Mouse (Mus musculus): ENCODE measurements around the gene Palmd. TPM values are rescaled to one million over a fixed set of nuclear protein-coding genes. Genes with fewer than 3 reads are reported as not detected.

The Palmd gene
- polyA plus RNA-seq, 1 experiment from 2014 or later = 4.6 TPM

- Histone ChIP-seq H3K27me3 (replicated peaks; ENCODE audit: control insufficient read depth, insufficient read depth, low read length) (no peaks in the 10 kb centered on the region), H3K4me3 (ENCODE audit: low read depth, low read length) (no peak overlapping the region), H3K9me3 (ENCODE audit: control insufficient read depth, low read length) (no peaks in the 10 kb centered on the region), H3K9ac (ENCODE audit: low read depth, low read length) (no peak overlapping the region), H3K4me2 (no peak overlapping the region), H3K4me1 (replicated peaks; ENCODE audit: control insufficient read depth, insufficient read depth, low read length) (no peaks in the 10 kb centered on the region), H3K27ac (ENCODE audit: low read depth, low read length) (no peak overlapping the region), H3K36me3 (ENCODE audit: control insufficient read depth, insufficient read depth, low read length) (no peaks in the 10 kb centered on the region)
- DNase-seq (ENCODE audit: low spot score) (no peak), ATAC-seq (replicated peaks; ENCODE audit: low FRiP score) (no peak)
- WGBS = 84% methylated on average over 4 of the region's 4 CpGs
These were observed 39.8 kb downstream of the Palmd start for GRCm38 (mm10) chr3:116928994-116929393.

- Histone ChIP-seq H3K36me3 (ENCODE audit: control insufficient read depth, insufficient read depth, low read length) (no peaks in the 10 kb centered on the region), H3K4me1 (replicated peaks; ENCODE audit: control insufficient read depth, insufficient read depth, low read length) (no peaks in the 10 kb centered on the region), H3K9ac (ENCODE audit: low read depth, low read length) (no peak overlapping the region), H3K4me3 (ENCODE audit: low read depth, low read length) (no peak overlapping the region), H3K9me3 (ENCODE audit: control insufficient read depth, low read length) (no peaks in the 10 kb centered on the region), H3K4me2 (no peak overlapping the region), H3K27me3 (replicated peaks; ENCODE audit: control insufficient read depth, insufficient read depth, low read length) (no peaks in the 10 kb centered on the region), H3K27ac (ENCODE audit: low read depth, low read length) (no peak overlapping the region)
- DNase-seq (ENCODE audit: low spot score) = no peak
- WGBS = 83% methylated on average over 12 of the region's 12 CpGs
- ATAC-seq (replicated peaks; ENCODE audit: low FRiP score) = no peak
These were observed 45.7 kb downstream of the Palmd start for GRCm38 (mm10) chr3:116923042-116923441.

- Histone ChIP-seq H3K9ac (ENCODE audit: low read depth, low read length) (no peak overlapping the region), H3K4me2 (no peak overlapping the region), H3K27ac (ENCODE audit: low read depth, low read length) (no peak overlapping the region), H3K27me3 (replicated peaks; ENCODE audit: control insufficient read depth, insufficient read depth, low read length) (no peaks in the 10 kb centered on the region), H3K4me3 (ENCODE audit: low read depth, low read length) (no peak overlapping the region), H3K36me3 (ENCODE audit: control insufficient read depth, insufficient read depth, low read length) (no peaks in the 10 kb centered on the region), H3K9me3 (ENCODE audit: control insufficient read depth, low read length) (no peaks in the 10 kb centered on the region), H3K4me1 (replicated peaks; ENCODE audit: control insufficient read depth, insufficient read depth, low read length) (no peaks in the 10 kb centered on the region)
- 78% methylated on average over 3 of the region's 3 CpGs for WGBS
- ATAC-seq (replicated peaks; ENCODE audit: low FRiP score) (no peak), DNase-seq (ENCODE audit: low spot score) (no peak)
These were observed 47.3 kb downstream of the Palmd start for GRCm38 (mm10) chr3:116921535-116921934.

- H3K36me3 ChIP-seq (ENCODE audit: control insufficient read depth, insufficient read depth, low read length) = no peaks in the 10 kb centered on the region
- no peak overlapping the region for H3K9ac ChIP-seq (ENCODE audit: low read depth, low read length)
- no peaks in the 10 kb centered on the region for H3K9me3 ChIP-seq (ENCODE audit: control insufficient read depth, low read length)
- no peak overlapping the region for H3K27ac ChIP-seq (ENCODE audit: low read depth, low read length)
- no peak for DNase-seq (ENCODE audit: low spot score)
- 86% methylated on average over 4 of the region's 4 CpGs for WGBS
- H3K27me3 ChIP-seq (replicated peaks; ENCODE audit: control insufficient read depth, insufficient read depth, low read length) = no peaks in the 10 kb centered on the region
- ATAC-seq (replicated peaks; ENCODE audit: low FRiP score) = no peak
- no peak overlapping the region for H3K4me3 ChIP-seq (ENCODE audit: low read depth, low read length)
- H3K4me1 ChIP-seq (replicated peaks; ENCODE audit: control insufficient read depth, insufficient read depth, low read length) = no peaks in the 10 kb centered on the region
- H3K4me2 ChIP-seq = no peak overlapping the region
These were observed 51.8 kb downstream of the Palmd start for GRCm38 (mm10) chr3:116917016-116917415.

DNA sequence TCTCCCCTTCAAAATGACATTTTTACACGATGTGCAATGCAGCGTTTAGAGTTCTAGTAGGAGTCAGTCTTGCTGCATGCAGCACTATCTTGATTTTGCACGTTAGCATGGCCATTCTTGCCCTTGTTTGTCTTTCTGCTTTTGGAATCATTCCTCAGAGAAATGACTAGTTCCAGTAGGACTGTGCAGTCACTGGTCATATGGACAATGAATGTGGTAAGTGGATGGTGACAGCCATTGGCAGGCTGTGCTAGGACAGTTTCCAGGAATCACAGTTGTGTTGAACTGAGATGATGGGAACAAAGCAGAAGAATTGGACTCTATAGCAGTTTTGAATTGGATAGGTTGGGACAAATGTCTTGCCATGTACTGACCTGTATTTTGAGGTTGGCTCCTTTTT, 53.9 kb downstream of the Palmd start:
- H3K9ac ChIP-seq (ENCODE audit: low read depth, low read length) = no peak overlapping the region
- H3K27me3 ChIP-seq (replicated peaks; ENCODE audit: control insufficient read depth, insufficient read depth, low read length) = no peaks in the 10 kb centered on the region
- no peaks in the 10 kb centered on the region for H3K36me3 ChIP-seq (ENCODE audit: control insufficient read depth, insufficient read depth, low read length)
- no peak overlapping the region for H3K4me3 ChIP-seq (ENCODE audit: low read depth, low read length)
- no peaks in the 10 kb centered on the region for H3K9me3 ChIP-seq (ENCODE audit: control insufficient read depth, low read length)
- DNase-seq (ENCODE audit: low spot score) (no peak), ATAC-seq (replicated peaks; ENCODE audit: low FRiP score) (no peak)
- no peak overlapping the region for H3K27ac ChIP-seq (ENCODE audit: low read depth, low read length)
- 76% methylated on average over 3 of the region's 3 CpGs for WGBS
- H3K4me1 ChIP-seq (replicated peaks; ENCODE audit: control insufficient read depth, insufficient read depth, low read length) = no peaks in the 10 kb centered on the region
- H3K4me2 ChIP-seq = no peak overlapping the region

DNA sequence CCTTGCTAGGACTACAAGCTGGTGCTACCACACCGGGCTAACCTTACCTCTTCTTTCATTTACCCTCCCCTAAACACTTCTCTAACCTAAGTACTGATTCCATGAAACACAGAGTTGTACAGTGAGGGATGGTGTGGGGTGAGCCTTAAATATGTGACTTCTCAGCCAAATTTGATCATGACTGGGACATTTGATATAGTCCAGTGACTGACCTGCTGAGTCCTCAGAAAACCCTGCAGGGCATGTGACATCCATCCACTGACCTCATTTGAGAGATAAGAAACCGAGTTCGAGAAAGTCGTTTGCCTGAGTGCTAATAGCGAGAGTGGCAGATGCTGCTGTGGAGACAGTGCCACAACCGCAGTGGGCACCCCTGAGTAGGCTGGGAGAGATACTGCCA, 54.4 kb downstream of the Palmd start:
- ATAC-seq (replicated peaks; ENCODE audit: low FRiP score) (no peak), DNase-seq (ENCODE audit: low spot score) (no peak)
- Histone ChIP-seq H3K9me3 (ENCODE audit: control insufficient read depth, low read length) (no peaks in the 10 kb centered on the region), H3K27ac (ENCODE audit: low read depth, low read length) (no peak overlapping the region), H3K9ac (ENCODE audit: low read depth, low read length) (no peak overlapping the region), H3K4me1 (replicated peaks; ENCODE audit: control insufficient read depth, insufficient read depth, low read length) (no peaks in the 10 kb centered on the region), H3K27me3 (replicated peaks; ENCODE audit: control insufficient read depth, insufficient read depth, low read length) (no peaks in the 10 kb centered on the region), H3K4me3 (ENCODE audit: low read depth, low read length) (no peak overlapping the region), H3K4me2 (no peak overlapping the region), H3K36me3 (ENCODE audit: control insufficient read depth, insufficient read depth, low read length) (no peaks in the 10 kb centered on the region)
- 66% methylated on average over 6 of the region's 6 CpGs for WGBS

DNA sequence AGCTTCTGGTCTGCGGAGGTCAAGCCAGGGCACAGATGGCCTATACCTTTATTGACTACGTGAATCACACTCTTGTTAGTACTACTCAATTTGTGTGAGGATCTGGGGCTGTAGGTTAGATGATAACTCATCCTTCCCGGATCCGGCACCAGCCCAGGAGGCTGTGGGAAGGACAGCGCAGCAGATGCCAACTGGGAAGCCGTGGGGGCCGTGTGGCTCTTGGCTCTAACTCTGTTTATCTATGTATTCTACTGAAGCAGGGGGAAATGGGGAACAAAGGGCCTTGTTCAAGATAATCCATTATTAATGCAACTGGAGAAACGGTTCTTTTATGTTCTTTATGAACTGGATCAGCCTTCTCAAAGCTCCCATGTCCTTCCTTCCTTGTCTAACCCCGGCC, 62.2 kb downstream of the Palmd start:
- ATAC-seq (replicated peaks; ENCODE audit: low FRiP score) = no peak
- peaks cover 7% of the 10 kb centered on the region; the same call in 1 of the 2 replicates for H3K36me3 ChIP-seq (ENCODE audit: control insufficient read depth, insufficient read depth, low read length)
- H3K4me3 ChIP-seq (ENCODE audit: low read depth, low read length) = no peak overlapping the region
- WGBS = 93% methylated on average over 9 of the region's 9 CpGs
- H3K9ac ChIP-seq (ENCODE audit: low read depth, low read length) = no peak overlapping the region
- H3K27me3 ChIP-seq (replicated peaks; ENCODE audit: control insufficient read depth, insufficient read depth, low read length) = no peaks in the 10 kb centered on the region
- no peaks in the 10 kb centered on the region for H3K4me1 ChIP-seq (replicated peaks; ENCODE audit: control insufficient read depth, insufficient read depth, low read length)
- no peak overlapping the region for H3K4me2 ChIP-seq
- no peaks in the 10 kb centered on the region for H3K9me3 ChIP-seq (ENCODE audit: control insufficient read depth, low read length)
- DNase-seq (ENCODE audit: low spot score) = no peak
- H3K27ac ChIP-seq (ENCODE audit: low read depth, low read length) = no peak overlapping the region

DNA sequence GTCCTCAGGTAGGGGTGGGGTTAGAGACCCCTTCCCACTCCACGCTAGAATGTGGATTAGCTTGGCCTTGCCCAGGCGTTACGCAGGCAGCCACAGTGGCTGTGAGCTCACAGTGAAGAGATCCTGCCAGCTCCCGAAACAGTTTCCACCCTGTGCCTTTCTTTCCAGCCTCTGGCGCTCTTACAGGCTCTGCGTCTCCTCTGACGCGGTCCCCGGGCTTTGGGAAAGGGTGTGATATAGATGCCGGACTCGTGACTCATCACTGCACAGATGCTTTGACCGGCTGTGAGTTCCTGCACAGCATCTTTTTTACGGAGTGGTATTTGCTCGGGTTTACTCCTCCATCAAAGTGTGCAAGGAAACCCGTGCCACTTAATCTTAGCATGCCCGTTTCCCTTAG, 62.9 kb downstream of the Palmd start:
- Histone ChIP-seq H3K4me3 (ENCODE audit: low read depth, low read length) (no peak overlapping the region), H3K36me3 (ENCODE audit: control insufficient read depth, insufficient read depth, low read length) (peaks cover 7% of the 10 kb centered on the region; the same call in 1 of the 2 replicates), H3K9ac (ENCODE audit: low read depth, low read length) (no peak overlapping the region), H3K4me2 (no peak overlapping the region), H3K27ac (ENCODE audit: low read depth, low read length) (no peak overlapping the region), H3K27me3 (replicated peaks; ENCODE audit: control insufficient read depth, insufficient read depth, low read length) (no peaks in the 10 kb centered on the region), H3K4me1 (replicated peaks; ENCODE audit: control insufficient read depth, insufficient read depth, low read length) (no peaks in the 10 kb centered on the region), H3K9me3 (ENCODE audit: control insufficient read depth, low read length) (no peaks in the 10 kb centered on the region)
- WGBS = 90% methylated on average over 16 of the region's 16 CpGs
- no peak for DNase-seq (ENCODE audit: low spot score)
- ATAC-seq (replicated peaks; ENCODE audit: low FRiP score) = no peak

GRCm38 (mm10) chr3:116904158-116904557, 64.6 kb downstream of the Palmd start:
- H3K9me3 ChIP-seq (ENCODE audit: control insufficient read depth, low read length) = no peaks in the 10 kb centered on the region
- H3K9ac ChIP-seq (ENCODE audit: low read depth, low read length) = no peak overlapping the region
- no peak for DNase-seq (ENCODE audit: low spot score)
- peaks cover 14% of the 10 kb centered on the region; the same call in 1 of the 2 replicates for H3K36me3 ChIP-seq (ENCODE audit: control insufficient read depth, insufficient read depth, low read length)
- WGBS = 36% methylated on average over 6 of the region's 6 CpGs
- no peaks in the 10 kb centered on the region for H3K4me1 ChIP-seq (replicated peaks; ENCODE audit: control insufficient read depth, insufficient read depth, low read length)
- ATAC-seq (replicated peaks; ENCODE audit: low FRiP score) = no peak
- H3K4me2 ChIP-seq = no peak overlapping the region
- no peak overlapping the region for H3K27ac ChIP-seq (ENCODE audit: low read depth, low read length)
- H3K4me3 ChIP-seq (ENCODE audit: low read depth, low read length) = no peak overlapping the region
- no peaks in the 10 kb centered on the region for H3K27me3 ChIP-seq (replicated peaks; ENCODE audit: control insufficient read depth, insufficient read depth, low read length)
